Mouse (Mus musculus) liver, postnatal 0 days (tissue): ENCODE data around the gene Zfp131.

ENCODE experiments used
- CTCF ChIP-seq: sonication (generic); IDR thresholded peaks from 2 replicates; pipeline ENCODE4 v1.5.1; 2016; ENCODE audit warnings: antibody characterized with exemption, low read depth
- EP300 ChIP-seq: IDR thresholded peaks from 2 replicates; pipeline ENCODE4 v1.6.1; 2016; ENCODE audit warnings: antibody characterized with exemption, low read depth, mild to moderate bottlenecking

DNA sequence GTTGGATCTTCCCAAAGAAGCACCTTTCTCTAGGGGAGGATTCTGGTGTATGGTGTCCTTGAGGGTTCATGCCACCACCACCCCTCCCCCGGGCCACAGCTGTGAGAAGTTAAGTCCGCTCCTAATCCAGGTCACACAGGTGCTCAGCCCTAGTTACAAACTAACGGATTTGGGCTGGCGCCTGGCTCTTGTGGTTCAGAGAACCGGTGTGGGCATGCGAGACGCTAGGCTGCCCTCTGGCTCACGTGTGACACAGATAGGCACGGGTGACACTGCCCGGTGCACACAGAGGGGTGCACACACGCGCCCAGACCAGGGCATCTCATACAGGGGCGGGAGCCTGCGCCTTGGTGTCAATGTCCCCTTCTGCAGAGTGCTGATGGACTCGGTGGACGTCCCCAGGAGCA lies 35.5 kb downstream of the Zfp131 start:
- no peak for TF ChIP-seq CTCF
- no peak for TF ChIP-seq EP300
